ENCODE assay signal across 7 mouse cellular contexts in the genomic region with DNA sequence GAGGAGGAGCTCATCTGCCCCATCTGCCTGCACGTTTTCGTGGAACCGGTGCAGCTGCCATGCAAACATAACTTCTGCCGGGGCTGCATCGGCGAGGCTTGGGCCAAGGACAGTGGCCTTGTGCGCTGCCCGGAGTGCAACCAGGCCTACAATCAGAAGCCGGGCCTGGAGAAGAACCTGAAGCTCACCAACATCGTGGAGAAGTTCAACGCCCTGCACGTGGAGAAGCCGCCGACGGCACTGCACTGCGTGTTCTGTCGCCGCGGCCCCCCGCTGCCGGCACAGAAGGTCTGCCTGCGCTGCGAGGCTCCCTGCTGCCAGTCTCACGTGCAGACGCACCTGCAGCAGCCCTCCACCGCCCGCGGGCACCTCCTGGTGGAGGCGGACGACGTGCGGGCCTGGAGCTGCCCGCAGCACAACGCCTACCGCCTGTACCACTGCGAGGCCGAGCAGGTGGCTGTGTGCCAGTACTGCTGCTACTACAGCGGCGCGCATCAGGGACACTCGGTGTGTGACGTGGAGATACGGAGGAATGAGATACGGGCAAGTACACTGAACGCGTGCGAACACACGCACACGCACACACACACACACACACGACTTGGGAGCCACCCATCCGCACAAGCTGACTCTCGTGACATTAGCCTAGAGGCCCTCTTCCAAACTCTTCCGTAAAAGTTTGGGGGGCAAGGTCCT. TPM values are rescaled to one million over a fixed set of nuclear protein-coding genes. Genes with fewer than 3 reads are reported as not detected.
DNase-seq lines count a peak whose midpoint lies in the region; ATAC-seq lines count a peak whose summit lies in the region.

No protein-coding gene starts in this region.

- no peaks in the 10 kb centered on the region for H3K27me3 ChIP-seq in intestine, embryonic 15.5 days (replicated peaks)

- H3K36me3 ChIP-seq in intestine, embryonic 15.5 days, result no peaks in the 10 kb centered on the region

- DNase-seq in ZHBTc4 (ENCODE audit: low read depth, low spot score), result peak; percentile 89
- DNase-seq in cerebellum, postnatal 25 days, result peak; percentile 89 to 90
- peak; percentile 59 to 79 for DNase-seq in gastrocnemius, adult 8-10 months (ENCODE audit: low spot score in 2 of 2)
- DNase-seq in left cerebral cortex, postnatal 36 days (ENCODE audit: low spot score in 2 of 2), result peak; percentile 85 to 88
- DNase-seq in mesoderm, embryonic 11.5 days (ENCODE audit: low read depth, low spot score), result peak; percentile 67
- peak; percentile 92 for DNase-seq in skeletal muscle tissue, adult 2 months (ENCODE audit: low read depth, low spot score)

- under 1% methylated on average over 53 of the region's 53 CpGs for WGBS in intestine, embryonic 15.5 days

- H3K9ac ChIP-seq in intestine, embryonic 15.5 days, result peak overlapping the region; percentile 97

- peak overlapping the region; percentile 100 for H3K27ac ChIP-seq in intestine, embryonic 15.5 days

- no peaks in the 10 kb centered on the region for H3K9me3 ChIP-seq in intestine, embryonic 15.5 days

- H3K4me1 ChIP-seq in intestine, embryonic 15.5 days (replicated peaks), result peaks cover 32% of the 10 kb centered on the region

- peak; percentile 11 for ATAC-seq in intestine, embryonic 15.5 days

- H3K4me2 ChIP-seq in intestine, embryonic 15.5 days (replicated peaks), result peak overlapping the region; percentile 87

- intact Hi-C loops in left cerebral cortex, postnatal 36 days (cut with DNase I), result loop anchor here (2.0 to 5.0 kb wide), 3 partner anchors 22 to 70 kb away; a partner anchor contains a TSS

- H3K4me3 ChIP-seq in intestine, embryonic 15.5 days (replicated peaks), result peak overlapping the region; percentile 79

RNA-seq across cellular contexts. Expression of a gene that starts 1.1 kb away (rescaled TPM):
- total RNA-seq in gastrocnemius, adult 8-10 months (2022), result 10 to 100 TPM; 22.0 to 24.0 (median 22.7) TPM
- 16.4 and 17.3 TPM in 2 replicates for polyA plus RNA-seq in intestine, embryonic 15.5 days (2015; fragmentation: Nextera tagmentation; extraction: Ambion mirVana)
- total RNA-seq in left cerebral cortex, postnatal 36 days (2021), result 100 to 1,000 TPM; 109 to 114 TPM

Comparison
In these comparisons a context has a peak if more than half of its experiments do, and no peak if none do; other contexts are left out.
1. Peak in every context shown above with its lines: DNase-seq, ATAC-seq, H3K4me3 ChIP-seq and H3K27ac ChIP-seq.
2. RNA of a gene that starts 1.1 kb away (total RNA-seq): 109 to 114 TPM in left cerebral cortex, postnatal 36 days; 22.0 to 24.0 TPM in gastrocnemius, adult 8-10 months; every median in the first group is over 4 times any median in the second.